Mouse (Mus musculus): ENCODE measurements around the gene F5. TPM values are rescaled to one million over a fixed set of nuclear protein-coding genes. Genes with fewer than 3 reads are reported as not detected.
A peak's percentile ranks its signal among the peaks of the same experiment; 100 is the strongest.

F5 gene
- polyA plus RNA-seq, 1 experiment from 2014 or later: 0.32 TPM

DNA sequence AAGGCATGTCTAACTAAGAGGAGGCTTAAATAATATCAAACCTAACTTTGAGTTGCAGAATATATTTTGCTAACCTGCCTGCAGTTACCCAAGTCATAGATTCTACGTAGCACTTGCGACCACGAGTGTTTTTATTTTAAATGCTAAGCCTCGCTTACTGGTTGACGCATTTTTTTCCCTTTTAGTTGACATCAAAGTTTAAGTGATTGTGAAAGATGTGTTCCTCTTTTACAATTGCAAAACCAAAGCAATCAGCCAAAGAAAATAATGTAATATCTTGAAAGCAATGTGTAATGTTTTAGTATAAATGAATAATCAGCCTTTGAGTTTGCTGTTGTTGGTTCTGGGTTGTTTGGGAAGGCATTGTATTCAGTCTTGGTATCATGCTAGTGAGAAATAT is 1.2 kb downstream of the F5 start:
- no peak overlapping the region for H3K4me3 ChIP-seq (ENCODE audit: low read length)
- no peaks in the 10 kb centered on the region for H3K27me3 ChIP-seq (replicated peaks; ENCODE audit: control insufficient read depth, insufficient read depth, low read length)
- no peak for ATAC-seq
- no peaks in the 10 kb centered on the region for H3K36me3 ChIP-seq (ENCODE audit: control insufficient read depth, insufficient read depth, low read length)
- WGBS: 86% methylated on average over 5 of the region's 5 CpGs
- H3K9ac ChIP-seq (ENCODE audit: low read depth, low read length): no peak overlapping the region
- H3K4me2 ChIP-seq (ENCODE audit: low read depth, low read length): no peak overlapping the region
- no peaks in the 10 kb centered on the region for H3K4me1 ChIP-seq (ENCODE audit: control insufficient read depth, insufficient read depth, low read length)
- H3K9me3 ChIP-seq (ENCODE audit: control insufficient read depth, low read length): no peaks in the 10 kb centered on the region
- H3K27ac ChIP-seq (ENCODE audit: low read length): no peak overlapping the region

GRCm38 (mm10) chr1:164154983-164155382 is 3.3 kb downstream of the F5 start:
- Histone ChIP-seq H3K4me2 (ENCODE audit: low read depth, low read length) (no peak overlapping the region), H3K27me3 (replicated peaks; ENCODE audit: control insufficient read depth, insufficient read depth, low read length) (no peaks in the 10 kb centered on the region), H3K27ac (ENCODE audit: low read length) (no peak overlapping the region), H3K36me3 (ENCODE audit: control insufficient read depth, insufficient read depth, low read length) (no peaks in the 10 kb centered on the region), H3K4me1 (ENCODE audit: control insufficient read depth, insufficient read depth, low read length) (no peaks in the 10 kb centered on the region), H3K4me3 (ENCODE audit: low read length) (no peak overlapping the region), H3K9ac (ENCODE audit: low read depth, low read length) (no peak overlapping the region), H3K9me3 (ENCODE audit: control insufficient read depth, low read length) (no peaks in the 10 kb centered on the region)
- 66% methylated on average over 3 of the region's 3 CpGs for WGBS
- ATAC-seq: no peak

GRCm38 (mm10) chr1:164158571-164158970 is 6.9 kb downstream of the F5 start:
- Histone ChIP-seq H3K27me3 (replicated peaks; ENCODE audit: control insufficient read depth, insufficient read depth, low read length) (no peaks in the 10 kb centered on the region), H3K4me1 (ENCODE audit: control insufficient read depth, insufficient read depth, low read length) (no peaks in the 10 kb centered on the region), H3K27ac (ENCODE audit: low read length) (no peak overlapping the region), H3K36me3 (ENCODE audit: control insufficient read depth, insufficient read depth, low read length) (no peaks in the 10 kb centered on the region), H3K9ac (ENCODE audit: low read depth, low read length) (no peak overlapping the region), H3K4me2 (ENCODE audit: low read depth, low read length) (no peak overlapping the region), H3K4me3 (ENCODE audit: low read length) (no peak overlapping the region), H3K9me3 (ENCODE audit: control insufficient read depth, low read length) (no peaks in the 10 kb centered on the region)
- no peak for ATAC-seq
- 73% methylated on average over 4 of the region's 4 CpGs for WGBS

- no peak overlapping the region for H3K27ac ChIP-seq (ENCODE audit: low read length)
- no peak overlapping the region for H3K4me2 ChIP-seq (ENCODE audit: low read depth, low read length)
- H3K4me3 ChIP-seq (ENCODE audit: low read length): no peak overlapping the region
- no peaks in the 10 kb centered on the region for H3K4me1 ChIP-seq (ENCODE audit: control insufficient read depth, insufficient read depth, low read length)
- no peaks in the 10 kb centered on the region for H3K36me3 ChIP-seq (ENCODE audit: control insufficient read depth, insufficient read depth, low read length)
- WGBS: 90% methylated on average over 2 of the region's 2 CpGs
- ATAC-seq: no peak
- H3K9me3 ChIP-seq (ENCODE audit: control insufficient read depth, low read length): no peaks in the 10 kb centered on the region
- no peak overlapping the region for H3K9ac ChIP-seq (ENCODE audit: low read depth, low read length)
- no peaks in the 10 kb centered on the region for H3K27me3 ChIP-seq (replicated peaks; ENCODE audit: control insufficient read depth, insufficient read depth, low read length)
Observed at GRCm38 (mm10) chr1:164159781-164160180, 8.1 kb downstream of the F5 start.

DNA sequence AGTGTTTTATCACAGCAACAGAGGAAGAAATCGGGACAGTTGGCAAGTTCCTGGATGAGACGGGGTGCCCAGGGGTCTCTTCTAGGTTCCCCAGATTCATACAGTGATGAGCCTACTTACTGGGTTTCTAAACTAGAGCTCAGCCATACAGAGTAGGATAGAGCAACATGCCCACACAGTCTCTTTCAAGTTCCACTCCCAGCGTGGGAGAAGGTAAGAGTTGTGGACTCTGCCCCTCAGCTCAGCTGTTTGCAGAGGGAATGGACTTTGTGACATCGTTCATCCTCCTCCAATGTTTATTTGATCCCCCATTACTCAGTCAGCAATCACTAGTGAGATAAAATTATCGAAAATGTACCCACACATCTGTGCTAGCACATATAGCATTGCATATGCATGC is 11.1 kb downstream of the F5 start:
- 60% methylated on average over 5 of the region's 5 CpGs for WGBS
- Histone ChIP-seq H3K27ac (ENCODE audit: low read length) (no peak overlapping the region), H3K27me3 (replicated peaks; ENCODE audit: control insufficient read depth, insufficient read depth, low read length) (no peaks in the 10 kb centered on the region), H3K4me2 (ENCODE audit: low read depth, low read length) (no peak overlapping the region), H3K4me3 (ENCODE audit: low read length) (no peak overlapping the region), H3K9me3 (ENCODE audit: control insufficient read depth, low read length) (no peaks in the 10 kb centered on the region), H3K9ac (ENCODE audit: low read depth, low read length) (no peak overlapping the region), H3K36me3 (ENCODE audit: control insufficient read depth, insufficient read depth, low read length) (no peaks in the 10 kb centered on the region), H3K4me1 (ENCODE audit: control insufficient read depth, insufficient read depth, low read length) (no peaks in the 10 kb centered on the region)
- peak; percentile 96 for ATAC-seq

DNA sequence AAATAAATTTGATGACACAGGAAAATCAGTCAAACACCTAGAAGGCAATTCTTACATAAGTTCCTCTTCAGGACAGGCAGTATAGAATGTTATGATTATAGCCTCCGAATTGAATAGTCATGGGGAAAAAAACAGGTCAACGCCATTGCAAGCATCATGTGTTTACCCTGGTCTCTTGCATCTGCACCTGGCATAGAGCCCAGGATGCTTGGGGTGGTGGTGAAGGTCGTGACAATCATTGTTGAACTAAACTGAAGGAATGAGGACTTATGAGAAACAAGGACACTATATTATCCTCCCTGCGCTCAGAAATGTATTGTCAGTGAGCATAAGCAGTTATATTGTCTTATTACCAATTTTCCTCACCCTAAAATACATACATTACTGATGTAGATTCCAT is 17.2 kb downstream of the F5 start:
- no peak for ATAC-seq
- H3K36me3 ChIP-seq (ENCODE audit: control insufficient read depth, insufficient read depth, low read length): no peaks in the 10 kb centered on the region
- no peak overlapping the region for H3K4me3 ChIP-seq (ENCODE audit: low read length)
- 74% methylated on average over 4 of the region's 4 CpGs for WGBS
- no peak overlapping the region for H3K9ac ChIP-seq (ENCODE audit: low read depth, low read length)
- no peaks in the 10 kb centered on the region for H3K27me3 ChIP-seq (replicated peaks; ENCODE audit: control insufficient read depth, insufficient read depth, low read length)
- no peaks in the 10 kb centered on the region for H3K4me1 ChIP-seq (ENCODE audit: control insufficient read depth, insufficient read depth, low read length)
- H3K9me3 ChIP-seq (ENCODE audit: control insufficient read depth, low read length): no peaks in the 10 kb centered on the region
- H3K27ac ChIP-seq (ENCODE audit: low read length): no peak overlapping the region
- H3K4me2 ChIP-seq (ENCODE audit: low read depth, low read length): no peak overlapping the region

- Histone ChIP-seq H3K36me3 (ENCODE audit: control insufficient read depth, insufficient read depth, low read length) (no peaks in the 10 kb centered on the region), H3K4me2 (ENCODE audit: low read depth, low read length) (no peak overlapping the region), H3K4me1 (ENCODE audit: control insufficient read depth, insufficient read depth, low read length) (no peaks in the 10 kb centered on the region), H3K27me3 (replicated peaks; ENCODE audit: control insufficient read depth, insufficient read depth, low read length) (no peaks in the 10 kb centered on the region), H3K9ac (ENCODE audit: low read depth, low read length) (no peak overlapping the region), H3K9me3 (ENCODE audit: control insufficient read depth, low read length) (no peaks in the 10 kb centered on the region), H3K4me3 (ENCODE audit: low read length) (no peak overlapping the region), H3K27ac (ENCODE audit: low read length) (no peak overlapping the region)
- ATAC-seq: no peak
- 82% methylated on average over 2 of the region's 2 CpGs for WGBS
Observed at GRCm38 (mm10) chr1:164170434-164170833, 18.8 kb downstream of the F5 start.

GRCm38 (mm10) chr1:164173145-164173544 is 21.5 kb downstream of the F5 start:
- WGBS: 79% methylated on average over 4 of the region's 4 CpGs
- no peak for ATAC-seq
- Histone ChIP-seq H3K36me3 (ENCODE audit: control insufficient read depth, insufficient read depth, low read length) (no peaks in the 10 kb centered on the region), H3K4me3 (ENCODE audit: low read length) (no peak overlapping the region), H3K4me1 (ENCODE audit: control insufficient read depth, insufficient read depth, low read length) (no peaks in the 10 kb centered on the region), H3K4me2 (ENCODE audit: low read depth, low read length) (no peak overlapping the region), H3K27me3 (replicated peaks; ENCODE audit: control insufficient read depth, insufficient read depth, low read length) (no peaks in the 10 kb centered on the region), H3K9ac (ENCODE audit: low read depth, low read length) (no peak overlapping the region), H3K27ac (ENCODE audit: low read length) (no peak overlapping the region), H3K9me3 (ENCODE audit: control insufficient read depth, low read length) (no peaks in the 10 kb centered on the region)

- H3K4me2 ChIP-seq (ENCODE audit: low read depth, low read length): no peak overlapping the region
- H3K27ac ChIP-seq (ENCODE audit: low read length): no peak overlapping the region
- no peaks in the 10 kb centered on the region for H3K27me3 ChIP-seq (replicated peaks; ENCODE audit: control insufficient read depth, insufficient read depth, low read length)
- no peaks in the 10 kb centered on the region for H3K9me3 ChIP-seq (ENCODE audit: control insufficient read depth, low read length)
- H3K9ac ChIP-seq (ENCODE audit: low read depth, low read length): no peak overlapping the region
- no peak for ATAC-seq
- H3K36me3 ChIP-seq (ENCODE audit: control insufficient read depth, insufficient read depth, low read length): no peaks in the 10 kb centered on the region
- no peaks in the 10 kb centered on the region for H3K4me1 ChIP-seq (ENCODE audit: control insufficient read depth, insufficient read depth, low read length)
- no peak overlapping the region for H3K4me3 ChIP-seq (ENCODE audit: low read length)
Observed at GRCm38 (mm10) chr1:164176856-164177255, 25.2 kb downstream of the F5 start.

GRCm38 (mm10) chr1:164178429-164178828 is 26.8 kb downstream of the F5 start:
- 84% methylated on average over 6 of the region's 6 CpGs for WGBS
- Histone ChIP-seq H3K36me3 (ENCODE audit: control insufficient read depth, insufficient read depth, low read length) (no peaks in the 10 kb centered on the region), H3K4me1 (ENCODE audit: control insufficient read depth, insufficient read depth, low read length) (no peaks in the 10 kb centered on the region), H3K27ac (ENCODE audit: low read length) (no peak overlapping the region), H3K9ac (ENCODE audit: low read depth, low read length) (no peak overlapping the region), H3K27me3 (replicated peaks; ENCODE audit: control insufficient read depth, insufficient read depth, low read length) (no peaks in the 10 kb centered on the region), H3K4me3 (ENCODE audit: low read length) (no peak overlapping the region), H3K9me3 (ENCODE audit: control insufficient read depth, low read length) (no peaks in the 10 kb centered on the region), H3K4me2 (ENCODE audit: low read depth, low read length) (no peak overlapping the region)
- ATAC-seq: no peak
